Mouse (Mus musculus) ES-CJ7 (cell line): ENCODE measurements around the gene Scaf1.
"Not testable (repeated sequence)": the region's sequence is repeated elsewhere in the genome, so short reads cannot be mapped to it uniquely, and the experiment has no call there.

Experiments used
- DNase-seq: peaks from one replicate; pipeline ENCODE4 v3.0.0; 2011; ENCODE audit warnings: low read depth, low spot score

The Scaf1 gene

DNA sequence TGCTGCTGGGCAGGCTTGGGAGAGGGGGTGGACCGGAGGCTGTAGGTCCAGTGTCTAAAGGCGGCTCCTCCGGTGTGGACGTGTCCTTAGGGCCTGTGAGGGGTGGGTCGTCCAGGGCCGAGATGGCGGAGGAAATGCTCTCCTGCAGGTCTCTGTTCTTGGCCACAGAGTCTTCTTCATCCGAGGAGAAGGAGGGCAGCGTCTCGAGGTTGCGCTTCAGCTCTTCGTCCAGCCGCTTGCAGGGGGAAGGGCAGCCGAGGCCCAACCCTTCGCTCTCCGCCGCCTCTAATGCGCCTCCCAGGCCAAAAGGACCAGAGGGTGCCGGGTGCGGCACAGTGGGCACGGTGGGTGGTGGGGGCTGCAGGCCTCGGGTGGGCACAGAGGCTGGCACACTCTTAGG, 29.6 kb upstream of the Scaf1 start:
- DNase-seq, result no peak

DNA sequence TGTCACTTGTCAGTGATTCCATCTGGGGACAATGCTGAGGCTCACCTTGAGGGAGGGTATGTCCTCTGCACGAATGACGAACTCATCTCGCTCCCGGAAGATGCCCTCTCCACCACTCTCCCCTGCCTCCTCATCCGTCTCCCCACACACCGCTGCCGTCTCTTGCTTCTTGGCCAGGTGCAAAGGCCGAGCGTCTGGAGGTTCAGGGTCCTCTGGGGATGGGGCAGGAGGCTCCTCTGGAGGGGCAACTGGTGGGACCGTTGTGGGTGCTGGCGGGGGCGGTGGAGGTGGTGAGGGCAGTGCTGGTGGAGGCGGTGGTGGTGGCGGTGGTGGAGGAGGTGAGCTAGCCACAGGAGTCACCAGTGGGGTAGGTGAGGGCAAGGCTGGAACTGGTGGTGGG, 27.1 kb upstream of the Scaf1 start:
- no peak for DNase-seq

DNA sequence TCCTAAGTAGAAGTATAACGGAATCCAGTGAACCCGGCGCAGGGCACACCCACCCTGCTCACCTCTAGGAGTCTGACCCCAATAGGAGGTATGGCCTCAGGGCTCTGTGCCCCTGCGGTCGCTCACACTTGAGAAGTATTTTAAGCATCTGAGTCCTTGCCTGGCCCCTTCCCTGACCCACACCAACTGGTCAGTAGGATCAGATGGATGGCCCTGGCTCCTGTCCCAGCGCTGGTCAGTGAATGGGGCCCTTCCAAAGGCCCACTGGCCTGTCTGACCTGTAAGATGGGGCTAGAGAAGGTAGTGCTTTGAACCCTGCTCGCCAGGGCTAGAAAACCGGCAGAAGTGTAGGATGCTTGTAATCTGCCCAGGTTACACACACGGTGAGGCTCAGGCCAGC, 24.7 kb upstream of the Scaf1 start:
- no peak for DNase-seq

DNA sequence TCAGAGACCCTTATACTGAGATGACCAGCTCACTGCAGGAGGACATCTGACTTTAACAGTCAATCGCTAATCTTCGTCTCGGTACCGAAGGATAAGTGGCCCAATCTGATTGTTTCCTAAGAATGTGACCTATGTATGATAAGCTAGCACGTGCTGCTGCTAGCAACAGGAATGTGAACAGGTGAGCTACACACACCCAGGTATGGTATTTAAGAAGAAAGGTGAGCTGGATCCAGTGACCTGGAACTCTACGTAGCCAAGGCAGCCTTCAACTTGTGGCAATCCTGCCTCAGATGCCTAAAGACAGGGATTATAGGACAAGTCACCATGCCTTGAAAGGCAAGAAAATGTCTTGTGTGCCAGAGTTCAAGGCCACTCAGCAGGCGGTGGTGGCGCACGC, 22.2 kb upstream of the Scaf1 start:
- DNase-seq, result no peak

DNA sequence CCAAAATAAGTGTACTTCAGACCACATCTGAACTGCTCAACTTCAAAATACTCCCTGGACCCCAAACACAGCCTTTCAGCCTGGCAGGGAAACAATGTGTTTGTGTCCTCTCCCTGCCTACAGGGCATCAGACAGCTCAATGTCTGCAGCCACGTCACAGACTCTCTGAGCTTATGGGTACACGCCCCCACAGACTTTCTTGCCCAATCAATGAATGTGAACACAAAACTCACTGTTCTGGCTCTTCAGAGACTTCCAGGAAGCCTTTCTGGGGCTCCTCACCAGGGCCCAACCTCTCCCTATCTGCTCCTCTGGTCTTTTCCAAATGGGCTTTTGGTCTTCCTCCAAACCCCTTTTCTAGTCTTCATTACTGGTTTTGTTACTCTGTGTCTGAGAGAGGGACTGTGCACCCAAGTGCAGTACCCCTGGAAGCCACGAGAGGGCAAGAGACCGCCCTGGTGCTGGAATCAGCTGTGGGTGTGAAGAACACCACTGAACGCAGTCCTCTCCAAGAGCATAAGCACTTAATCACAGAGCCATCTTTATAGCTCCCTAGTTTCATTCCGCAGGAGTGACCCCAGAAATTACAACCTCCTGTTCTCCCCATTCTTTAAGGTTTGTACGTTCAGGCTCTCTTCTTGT, 21.7 kb upstream of the Scaf1 start:
- DNase-seq, result peak; percentile 75

DNA sequence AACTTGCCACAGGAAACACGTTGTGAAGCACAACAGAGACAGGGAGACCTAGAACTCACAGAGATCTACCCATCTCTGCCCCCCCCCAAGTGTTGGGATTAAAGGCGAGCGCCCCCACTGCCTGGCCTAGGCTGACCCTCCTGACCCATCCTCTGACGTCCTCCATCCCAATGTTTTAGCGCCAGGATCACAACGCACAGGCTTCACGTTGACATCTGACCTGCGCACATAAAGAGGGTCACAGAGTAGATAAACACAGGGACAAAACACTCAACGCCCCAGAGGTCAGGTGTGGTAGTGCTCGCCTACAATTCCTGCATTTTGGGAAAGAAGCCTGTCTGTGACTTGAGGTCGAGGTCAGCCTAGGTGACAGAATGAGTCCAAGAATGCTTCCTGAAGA, 20.5 kb upstream of the Scaf1 start:
- peak; percentile 47 for DNase-seq

DNA sequence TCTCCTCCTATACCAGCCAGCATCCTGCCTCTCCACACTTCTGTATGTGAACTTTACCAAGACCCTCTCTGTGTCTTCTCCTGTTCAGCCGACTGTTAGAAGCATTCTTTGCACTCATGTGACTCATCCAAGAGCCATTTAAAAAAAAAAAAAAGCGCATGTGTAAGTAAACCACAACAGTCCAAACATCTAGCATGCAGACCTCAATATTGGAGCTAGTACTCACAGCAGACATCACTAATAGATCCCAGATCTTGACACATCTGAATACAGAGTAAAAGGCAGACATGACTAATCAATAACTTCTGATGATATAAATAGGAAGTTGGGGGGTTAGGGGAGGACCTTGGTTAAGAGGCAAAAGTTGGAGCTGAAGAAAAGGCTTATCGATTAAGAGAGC, 19.5 kb upstream of the Scaf1 start:
- DNase-seq, result no peak

DNA sequence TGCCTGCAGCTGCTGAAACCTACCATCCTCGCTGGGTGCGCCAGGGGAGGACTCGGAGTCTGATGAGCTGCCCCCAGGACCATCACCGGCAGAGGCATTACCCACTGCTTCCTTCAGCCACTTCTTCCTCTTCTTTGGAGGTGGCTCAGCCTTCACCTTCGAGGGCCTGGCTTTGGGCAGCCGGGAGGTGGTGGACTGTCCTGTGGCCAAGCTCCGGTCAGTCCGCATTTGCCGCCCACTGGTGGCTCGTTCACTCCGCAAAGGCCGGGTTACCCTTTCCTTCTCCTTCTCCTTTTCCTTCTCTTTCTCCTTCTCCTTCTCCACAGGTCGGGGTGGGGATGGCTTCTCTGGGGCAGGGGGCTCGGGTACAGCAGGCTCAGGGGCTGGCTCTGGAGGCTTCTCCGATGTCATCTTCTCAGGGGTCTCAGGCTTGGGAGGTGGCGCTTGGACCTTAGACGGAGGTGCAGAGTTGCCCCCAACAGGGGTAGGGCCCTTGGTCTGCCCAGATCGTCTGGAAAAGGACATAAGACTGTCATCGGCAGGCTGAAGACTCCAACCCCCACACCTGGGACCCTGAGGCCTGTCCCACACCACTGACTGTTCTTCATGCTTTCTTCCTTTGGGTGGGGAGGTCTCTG, 17.7 kb upstream of the Scaf1 start:
- no peak for DNase-seq

DNA sequence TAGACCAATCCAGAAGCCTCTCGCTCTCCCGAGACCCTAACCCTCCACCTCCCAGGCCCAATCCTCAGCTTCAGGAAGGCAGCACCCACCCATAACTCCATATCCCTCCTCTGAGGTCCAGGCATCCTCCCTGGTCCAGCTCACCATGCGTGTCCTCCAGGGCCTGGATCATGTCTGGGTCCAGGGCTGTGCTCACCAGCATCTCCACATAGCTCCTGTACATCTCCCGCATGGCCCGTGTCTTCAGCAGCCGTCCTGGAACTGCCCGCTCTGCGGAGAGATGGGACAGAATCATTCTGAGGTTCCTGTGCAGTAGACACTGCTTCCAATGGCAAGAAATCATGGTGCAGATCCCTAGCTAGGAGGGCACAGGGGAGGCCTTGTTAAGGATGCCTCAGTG, 14.7 kb upstream of the Scaf1 start:
- DNase-seq, result no peak

DNA sequence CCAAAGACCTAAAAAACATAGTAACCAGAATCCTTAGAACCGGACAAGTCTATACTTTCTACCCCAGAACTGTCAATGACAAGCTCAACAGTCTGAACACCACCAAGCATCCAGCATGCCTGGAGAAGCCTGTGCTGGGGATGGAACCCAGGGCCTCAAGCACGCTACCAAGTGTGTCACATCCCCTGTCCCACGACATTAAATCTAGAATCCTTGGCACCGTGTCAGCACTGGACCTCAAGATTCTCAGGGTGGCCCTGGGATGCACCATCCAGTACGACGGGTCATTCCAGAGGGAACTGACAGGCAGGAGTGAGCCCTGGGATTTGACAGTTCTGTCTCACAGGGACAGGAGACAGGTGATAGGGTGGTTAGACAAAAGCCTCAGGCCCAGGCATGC, 13.8 kb upstream of the Scaf1 start:
- DNase-seq, result no peak

DNA sequence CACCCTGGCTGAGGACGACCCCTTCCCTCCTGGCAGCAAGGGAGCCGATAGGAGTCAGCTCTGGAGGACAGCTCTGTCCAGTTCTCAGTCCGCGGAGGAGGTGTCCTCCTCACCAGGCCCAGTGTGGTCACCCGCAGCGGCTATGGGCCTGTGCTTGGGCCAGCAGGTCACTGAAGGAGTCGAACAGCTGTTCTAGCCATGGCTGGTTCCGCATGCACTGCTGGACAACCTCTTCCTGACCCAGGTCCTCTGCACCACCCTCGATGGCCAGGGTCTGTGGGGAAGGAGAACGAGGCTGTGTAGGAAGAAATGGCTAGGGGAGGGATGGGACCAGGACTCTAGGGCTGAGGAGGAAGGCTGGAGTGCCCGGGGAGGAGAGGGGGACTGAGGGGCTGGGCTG, 12.2 kb upstream of the Scaf1 start:
- DNase-seq, result no peak

DNA sequence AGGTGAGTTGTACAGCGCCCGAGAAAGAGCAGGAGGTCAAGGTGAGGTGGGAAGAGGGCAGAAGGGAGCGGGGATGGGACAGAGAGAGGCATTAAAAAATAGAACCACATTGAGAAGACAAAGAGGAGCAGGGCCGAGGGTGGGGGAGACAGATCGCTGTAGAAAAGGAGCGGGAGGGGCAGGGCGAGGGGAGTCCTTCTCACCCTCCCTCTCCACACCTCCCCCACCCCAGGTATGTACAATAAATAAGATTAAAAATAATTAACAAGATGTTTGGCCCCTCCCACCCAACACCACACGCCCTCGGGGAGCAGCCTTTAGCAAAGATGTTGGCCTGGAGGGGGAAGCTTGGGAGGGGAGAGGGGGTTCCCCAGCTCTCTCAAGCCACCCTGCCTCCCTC, 11.6 kb upstream of the Scaf1 start:
- DNase-seq, result no peak

DNA sequence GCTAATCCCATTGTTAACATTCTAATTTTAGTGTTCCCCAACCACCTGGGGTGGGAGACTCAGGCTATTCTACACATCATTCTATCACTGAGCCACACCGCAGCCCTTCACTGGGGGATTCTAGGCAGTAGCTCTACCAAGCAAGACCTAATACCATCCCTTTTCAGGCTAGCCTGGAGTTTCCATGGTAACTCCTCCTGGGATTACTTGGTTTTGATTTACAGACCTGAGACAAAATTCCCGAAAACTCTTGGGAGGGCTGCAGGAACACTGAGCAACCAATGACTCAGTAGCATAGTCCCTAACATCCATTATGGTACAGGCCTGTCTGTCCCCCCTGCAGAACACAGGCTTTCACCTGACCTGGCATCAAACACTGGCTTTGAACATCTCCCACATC, 10.1 kb upstream of the Scaf1 start:
- DNase-seq, result no peak

DNA sequence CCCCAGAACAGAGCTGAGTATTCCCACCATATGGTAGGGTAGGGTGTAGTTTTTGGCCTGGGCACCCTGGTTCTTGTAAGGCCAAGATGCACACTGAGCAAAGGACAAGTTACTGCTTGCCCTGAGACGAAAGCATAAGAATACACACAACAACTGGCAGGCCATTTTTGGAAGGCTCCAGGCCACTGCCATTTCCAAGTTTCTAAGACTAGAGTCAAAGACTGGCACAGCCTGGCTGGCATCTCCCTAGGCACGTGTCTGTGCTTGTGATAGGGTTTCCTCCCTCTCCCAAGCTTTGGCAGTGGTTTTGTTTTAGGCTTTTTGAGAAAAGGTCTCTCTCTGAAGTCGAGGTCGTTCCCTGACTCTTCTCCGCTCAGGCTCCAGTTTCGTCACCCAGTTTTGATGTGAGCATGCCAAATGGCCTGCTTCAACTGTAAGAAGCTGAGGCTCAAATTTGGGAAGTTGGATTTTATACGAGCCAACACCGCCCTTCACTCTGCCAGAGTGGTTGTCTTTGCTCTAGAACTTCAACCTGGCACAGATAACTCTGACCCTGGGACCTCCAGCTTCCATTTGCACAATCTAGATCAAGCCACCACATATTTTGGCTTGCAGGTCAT, 9.5 kb upstream of the Scaf1 start:
- DNase-seq, result no peak

DNA sequence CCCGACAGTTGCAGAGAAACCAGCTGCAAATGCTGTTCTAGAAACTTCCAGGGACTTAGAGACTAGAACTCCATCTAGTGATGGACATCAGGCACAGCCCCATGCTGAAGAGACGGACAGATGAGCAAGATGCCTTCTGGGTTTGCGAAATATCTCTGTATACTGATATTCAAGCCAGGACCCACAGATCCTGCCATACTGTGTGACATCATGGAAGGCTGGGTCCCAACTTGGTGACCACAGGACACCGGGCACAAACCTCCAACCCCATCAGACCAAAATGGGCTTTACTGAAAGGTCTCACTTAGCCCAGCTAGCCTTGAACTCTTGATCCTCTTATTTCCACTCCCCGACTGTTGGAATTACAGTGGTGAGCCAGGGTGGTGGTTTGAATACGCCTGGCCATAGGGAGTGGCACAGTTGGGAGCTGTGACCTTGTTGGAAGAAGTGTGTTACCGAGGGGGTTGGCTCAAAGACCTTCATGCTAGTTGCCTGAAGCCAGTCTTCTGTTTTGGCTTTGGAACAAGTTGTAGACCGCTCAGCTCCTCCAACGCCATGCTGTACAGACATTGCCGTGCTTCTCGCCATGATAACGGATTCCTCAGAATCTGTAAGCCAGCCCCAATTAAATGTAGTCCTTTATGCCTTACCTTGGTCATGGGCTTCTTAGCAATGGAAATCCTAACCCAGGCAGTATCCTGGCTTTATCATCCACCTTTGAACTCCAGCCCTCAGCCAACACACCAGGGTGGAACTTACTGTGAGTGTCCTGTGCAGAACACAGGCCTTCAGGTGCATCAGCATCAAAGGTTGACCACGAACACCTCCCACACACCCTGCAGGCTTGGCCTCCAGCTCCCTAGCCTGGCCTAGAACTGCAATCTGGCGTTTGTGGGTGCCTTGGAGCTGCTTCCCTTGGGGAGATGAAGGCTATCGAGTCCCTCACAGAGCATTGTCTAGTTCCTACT, 8.4 kb upstream of the Scaf1 start:
- peak; percentile 76 for DNase-seq

DNA sequence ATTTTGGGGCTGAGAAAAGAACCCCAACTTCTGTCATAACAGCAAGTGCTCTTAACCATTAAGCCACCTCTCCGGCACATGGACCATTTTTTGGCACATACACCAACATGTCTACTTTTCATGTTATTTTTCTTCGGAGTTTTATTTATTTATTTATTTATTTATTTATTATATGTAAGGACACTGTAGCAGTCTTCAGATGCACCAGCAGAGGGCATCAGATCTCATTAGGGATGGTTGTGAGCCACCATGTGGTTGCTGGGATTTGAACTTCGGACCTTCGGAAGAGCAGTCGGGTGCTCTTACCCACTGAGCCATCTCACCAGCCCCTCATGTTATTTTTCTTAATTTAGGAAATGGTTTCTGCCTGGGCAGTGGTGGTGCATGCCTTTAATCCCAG, 7.5 kb upstream of the Scaf1 start:
- DNase-seq, result not testable (repeated sequence)

DNA sequence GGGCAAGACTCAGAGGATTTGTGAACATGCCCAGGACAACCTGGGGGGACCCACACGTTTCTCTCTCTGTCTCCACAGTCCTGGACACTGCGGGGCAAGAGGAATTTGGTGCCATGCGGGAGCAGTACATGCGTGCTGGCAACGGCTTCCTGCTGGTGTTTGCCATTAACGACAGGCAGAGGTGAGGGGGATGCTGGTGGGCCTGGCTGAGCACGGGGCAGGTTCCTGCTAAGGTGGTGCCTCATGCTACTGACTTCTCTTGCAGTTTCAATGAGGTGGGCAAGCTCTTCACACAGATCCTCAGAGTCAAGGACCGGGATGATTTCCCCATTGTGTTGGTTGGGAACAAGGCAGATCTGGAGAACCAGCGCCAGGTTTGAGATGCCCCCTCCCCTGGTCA, 4.1 kb upstream of the Scaf1 start:
- DNase-seq, result no peak

DNA sequence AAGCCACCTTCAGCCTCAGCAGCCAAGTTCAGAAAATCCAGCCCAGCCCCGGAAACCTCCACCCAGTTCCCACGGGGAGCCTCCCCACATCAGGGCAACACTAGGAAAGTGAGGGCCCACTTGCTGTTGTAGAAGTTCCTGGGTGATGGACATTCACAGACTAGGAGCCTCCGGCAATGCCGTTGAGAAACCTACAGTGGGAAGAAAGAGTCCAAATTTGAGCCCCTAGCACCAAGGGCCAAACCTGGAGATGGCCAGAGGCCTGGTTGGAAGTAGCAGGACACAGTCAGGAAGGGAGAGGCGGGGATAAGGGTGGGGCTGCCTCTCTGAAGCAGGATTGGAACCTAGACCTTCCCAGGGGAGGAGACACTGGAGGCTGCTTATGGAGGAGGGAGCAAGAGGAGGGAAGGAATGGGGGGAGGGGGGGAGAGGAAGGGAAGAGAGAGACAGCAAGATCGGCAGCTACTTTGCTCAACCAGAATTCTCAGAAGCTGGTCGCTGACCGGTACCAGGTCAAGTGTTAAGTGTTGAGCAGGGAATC, 2.9 kb upstream of the Scaf1 start:
- peak; percentile 74 for DNase-seq

DNA sequence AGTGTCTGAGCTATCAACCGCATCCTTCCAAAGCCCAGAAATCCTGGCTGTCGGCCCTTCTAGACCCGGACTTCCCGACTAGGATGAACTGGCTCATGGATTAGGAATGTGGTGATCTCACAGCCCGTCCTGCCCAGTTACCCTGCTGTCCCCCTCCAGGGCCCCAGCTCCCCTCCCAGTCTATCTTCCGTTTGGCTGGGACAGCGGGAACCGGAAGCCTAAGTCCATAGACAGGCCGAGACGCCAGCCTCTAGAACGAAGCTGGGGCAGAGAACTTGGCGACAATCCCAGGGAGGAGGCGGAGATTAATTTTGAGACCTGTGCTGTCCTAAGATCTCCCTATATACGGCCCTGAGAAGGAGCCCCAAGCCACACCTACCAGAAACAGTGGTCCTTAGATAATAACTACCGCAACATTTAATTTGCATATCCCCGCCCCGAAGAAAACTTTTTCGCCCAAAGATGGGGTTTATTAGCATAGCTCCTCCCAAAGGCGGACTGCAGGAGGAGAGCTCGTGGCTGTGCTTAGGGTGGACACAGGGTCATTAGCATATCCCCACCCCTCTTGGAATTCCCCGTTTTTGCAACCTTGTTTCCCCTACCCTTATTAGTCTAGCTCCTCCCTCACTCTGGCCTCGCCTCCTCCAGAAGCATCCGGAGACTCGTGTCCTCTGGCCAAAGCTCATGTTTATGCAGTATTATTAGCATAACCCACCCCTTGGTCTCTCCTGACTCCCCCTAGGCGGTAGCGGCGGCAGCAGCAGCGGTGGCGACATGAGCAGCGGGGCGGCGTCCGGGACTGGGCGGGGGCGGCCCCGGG, 1.3 kb upstream of the Scaf1 start, which contains the start of gene Rras:
Gene Rras, plus strand, starts transcription at position 720 of the 820 bp plus-strand sequence.
- DNase-seq, result peak; percentile 99

DNA sequence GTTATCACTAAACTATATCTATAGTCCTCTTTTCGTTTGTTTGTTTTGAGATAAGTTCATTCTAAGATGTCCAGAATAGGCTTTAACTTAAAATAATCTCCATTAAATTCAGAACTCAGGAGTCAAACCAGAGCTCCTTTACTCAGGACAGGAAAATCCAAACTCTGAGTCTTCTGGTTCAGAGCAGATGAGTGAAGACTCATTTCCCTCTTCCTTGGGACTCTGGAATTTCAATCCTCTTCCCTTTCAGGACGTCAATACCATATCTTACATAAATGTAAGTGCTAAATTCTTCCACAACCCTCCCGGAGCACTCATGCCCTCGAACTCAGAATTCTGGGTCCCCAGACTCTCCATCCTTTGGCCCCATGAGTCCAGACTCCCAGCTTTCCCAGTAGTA, 598 bp upstream of the Scaf1 start:
- no peak for DNase-seq

DNA sequence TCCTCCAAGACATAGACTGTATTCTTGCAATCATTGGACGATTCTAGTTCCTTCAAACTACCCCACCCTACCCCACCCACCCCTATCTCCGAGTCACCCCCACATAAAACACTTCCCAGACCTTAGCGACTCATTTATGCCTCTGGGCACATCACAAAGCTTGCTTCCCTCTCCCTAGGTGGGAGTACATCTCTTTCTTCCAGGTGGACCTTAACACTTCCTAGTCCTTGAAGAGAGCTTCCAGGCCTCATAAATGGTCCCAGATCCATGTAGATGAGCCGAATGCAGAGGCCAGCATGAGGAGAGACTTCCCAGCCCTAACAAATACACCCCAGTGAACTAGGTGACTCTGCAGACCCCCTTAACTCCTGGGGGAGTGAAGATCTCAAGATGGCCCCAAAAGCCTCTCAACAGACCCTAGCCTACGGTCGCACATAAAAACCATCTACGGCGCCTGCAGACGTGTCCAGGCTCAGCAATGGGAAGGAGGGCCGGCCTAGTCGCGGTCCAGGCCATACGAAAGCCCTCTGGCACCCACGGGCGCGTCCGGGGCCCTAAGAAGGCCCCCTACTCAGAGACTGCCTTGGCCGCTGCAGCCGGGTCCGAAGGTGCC, 713 bp downstream of the Scaf1 start:
- DNase-seq, result no peak
